Mouse (Mus musculus) lung, embryonic 15.5 days (tissue): Measurements from ENCODE around the gene Mpp3. TPM values are rescaled to one million over a fixed set of nuclear protein-coding genes. Genes with fewer than 3 reads are reported as not detected.

Experiments used
- ATAC-seq: fragments of 200-750 bp; cut with Nextera tagmentation; 2 replicates; pipeline ENCODE4 v1.8.0; 2017; ENCODE audit warnings: moderate number of reproducible peaks, borderline replicate concordance; ENCODE audit not compliant: low FRiP score, low TSS enrichment; ENCODE audit errors: extremely low read depth
- H3K27ac ChIP-seq: fragments of 300-500 bp; sonication (generic); 2 replicates; pipeline ENCODE4 v1.5.1; 2015; ENCODE audit warnings: moderate library complexity, mild to moderate bottlenecking, inconsistent platforms
- H3K27me3 ChIP-seq: fragments of 300-500 bp; sonication (generic); 2 replicates; pipeline ENCODE4 v1.6.1; 2015; ENCODE audit warnings: inconsistent platforms
- H3K36me3 ChIP-seq: fragments of 300-500 bp; sonication (generic); 2 replicates; pipeline ENCODE4 v1.6.1; 2015; ENCODE audit warnings: inconsistent platforms
- H3K4me1 ChIP-seq: fragments of 300-500 bp; sonication (generic); 2 replicates; pipeline ENCODE4 v1.6.1; 2015; ENCODE audit warnings: inconsistent platforms
- H3K4me2 ChIP-seq: fragments of 300-500 bp; sonication (generic); 2 replicates; pipeline ENCODE4 v1.6.1; 2015; ENCODE audit warnings: inconsistent platforms, mild to moderate bottlenecking, moderate library complexity
- H3K4me3 ChIP-seq: fragments of 300-500 bp; sonication (generic); 2 replicates; pipeline ENCODE4 v1.5.1; 2015; ENCODE audit warnings: mild to moderate bottlenecking, inconsistent platforms
- H3K9ac ChIP-seq: fragments of 300-500 bp; sonication (generic); 2 replicates; pipeline ENCODE4 v1.6.1; 2015; ENCODE audit warnings: inconsistent platforms
- H3K9me3 ChIP-seq: fragments of 300-500 bp; sonication (generic); 2 replicates; pipeline ENCODE4 v1.6.1; 2016; ENCODE audit warnings: inconsistent platforms
- WGBS: fragments of 180-500 bp; shearing (Covaris S2); methylation state at CpG from one replicate; pipeline ENCODE4 v1.1.7; 2015; 5-methylcytosine and 5-hydroxymethylcytosine counted together
- polyA plus RNA-seq: library from polyadenylated mRNA; unstranded; fragments of >200 nt; fragmentation: Nextera tagmentation; extraction: Ambion mirVana; gene quantifications from 2 replicates; pipeline ENCODE4 v1.2.1, GENCODE M21; 2015

Mpp3 gene
- polyA plus RNA-seq, result 3.8 and 3.9 TPM in 2 replicates

DNA sequence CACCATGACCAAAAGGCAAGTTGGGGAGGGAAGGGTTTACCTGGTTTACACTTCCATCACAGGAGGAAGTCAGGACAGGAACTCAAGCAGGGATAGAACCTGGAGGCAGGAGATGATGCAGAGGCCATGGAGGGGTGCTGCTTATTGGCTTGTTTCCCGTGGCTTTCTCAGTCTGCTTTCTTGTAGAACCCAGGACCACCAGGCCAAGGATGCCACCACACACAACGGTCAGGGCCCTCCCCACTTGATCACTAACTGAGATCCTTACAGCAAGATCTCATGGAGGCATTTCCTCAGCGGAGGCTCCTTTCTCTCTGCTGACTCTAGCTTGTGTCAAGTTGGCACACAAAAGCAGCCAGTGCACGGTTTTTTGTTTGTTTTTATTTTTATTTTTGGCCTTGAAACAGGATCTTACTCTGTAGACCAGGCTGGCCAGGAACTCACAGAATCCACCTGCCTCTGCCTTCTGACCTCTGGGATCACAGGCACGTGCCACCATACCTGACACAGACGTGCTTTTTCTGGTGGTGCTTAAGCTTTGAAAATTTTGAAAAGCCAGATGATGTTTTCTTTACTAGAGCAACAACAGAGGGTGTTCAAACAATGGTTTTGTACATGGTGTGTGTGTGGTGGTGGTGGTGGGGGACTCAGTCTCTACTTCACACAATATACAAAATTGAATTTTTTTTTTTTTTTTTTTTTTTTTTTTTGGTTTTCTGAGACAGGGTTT is at the start of gene Mpp3:
Gene Mpp3 (minus strand): TSS at position 375 of the 730 bp plus-strand sequence.
- Histone ChIP-seq H3K27me3 (peaks cover 13% of the 10 kb centered on the region; the same call in 1 of the 2 replicates), H3K9ac (no peak within 1 kb of the TSS; the same call in 1 of the 2 replicates), H3K27ac (0 out of 2 replicates have a peak within 1 kb of the TSS, but pooled peaks have one; percentile 1), H3K9me3 (no peaks in the 10 kb centered on the region), H3K4me1 (peaks cover 13% of the 10 kb centered on the region; the same call in 1 of the 2 replicates), H3K4me3 (peak within 1 kb of the TSS; percentile 66), H3K36me3 (no peaks in the 10 kb centered on the region), H3K4me2 (peak within 1 kb of the TSS; percentile 99)
- ATAC-seq, result no peak
- WGBS, result 63% methylated on average over 6 of the region's 6 CpGs

GRCm38 (mm10) chr11:102073722-102074121 is 45.5 kb upstream of the Mpp3 start:
- no peak overlapping the region for H3K27ac ChIP-seq
- no peak overlapping the region for H3K4me2 ChIP-seq
- H3K4me1 ChIP-seq, result peaks cover 4% of the 10 kb centered on the region; the same call in 1 of the 2 replicates
- H3K36me3 ChIP-seq, result no peaks in the 10 kb centered on the region
- 73% methylated on average over 14 of the region's 14 CpGs for WGBS
- H3K4me3 ChIP-seq, result no peak overlapping the region
- H3K9me3 ChIP-seq, result no peaks in the 10 kb centered on the region
- peaks cover 4% of the 10 kb centered on the region; the same call in 1 of the 2 replicates for H3K27me3 ChIP-seq
- no peak for ATAC-seq
- H3K9ac ChIP-seq, result no peak overlapping the region

DNA sequence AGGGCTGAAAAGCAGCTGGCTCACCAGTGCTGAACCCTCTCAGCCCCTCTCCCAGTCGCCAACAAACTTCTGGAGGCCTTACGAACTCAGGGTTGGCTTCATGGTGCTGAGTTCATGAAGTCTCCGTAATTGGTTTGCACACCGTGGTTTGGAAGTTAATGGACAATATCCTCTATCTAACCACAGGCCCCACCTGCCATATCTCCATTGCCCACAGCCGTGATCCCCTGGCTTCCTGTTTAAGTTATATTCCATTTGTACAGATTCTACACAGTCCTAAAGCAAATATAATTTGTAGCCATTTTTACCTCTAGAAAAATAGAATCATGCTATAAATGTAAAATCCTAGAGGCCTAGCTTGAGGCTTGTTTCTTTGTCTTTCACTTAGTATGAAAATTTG is 44.5 kb upstream of the Mpp3 start:
- no peak for ATAC-seq
- Histone ChIP-seq H3K4me1 (peaks cover 4% of the 10 kb centered on the region; the same call in 1 of the 2 replicates), H3K27me3 (peaks cover 4% of the 10 kb centered on the region; the same call in 1 of the 2 replicates), H3K4me2 (no peak overlapping the region), H3K36me3 (no peaks in the 10 kb centered on the region), H3K27ac (no peak overlapping the region), H3K9ac (no peak overlapping the region), H3K4me3 (no peak overlapping the region), H3K9me3 (no peaks in the 10 kb centered on the region)
- 78% methylated on average over 5 of the region's 5 CpGs for WGBS

- no peak overlapping the region for H3K9ac ChIP-seq
- peak overlapping the region; percentile 38 for H3K4me2 ChIP-seq
- H3K4me1 ChIP-seq, result peaks cover 4% of the 10 kb centered on the region; the same call in 1 of the 2 replicates
- H3K9me3 ChIP-seq, result no peaks in the 10 kb centered on the region
- H3K36me3 ChIP-seq, result no peaks in the 10 kb centered on the region
- H3K27me3 ChIP-seq, result peaks cover 4% of the 10 kb centered on the region; the same call in 1 of the 2 replicates
- no peak overlapping the region for H3K4me3 ChIP-seq
- ATAC-seq, result peak; percentile 57; the same call in 1 of the 2 replicates
- H3K27ac ChIP-seq, result no peak overlapping the region
- WGBS, result 9% methylated on average over 13 of the region's 13 CpGs
These were observed 42.2 kb upstream of the Mpp3 start for GRCm38 (mm10) chr11:102070426-102070825.

DNA sequence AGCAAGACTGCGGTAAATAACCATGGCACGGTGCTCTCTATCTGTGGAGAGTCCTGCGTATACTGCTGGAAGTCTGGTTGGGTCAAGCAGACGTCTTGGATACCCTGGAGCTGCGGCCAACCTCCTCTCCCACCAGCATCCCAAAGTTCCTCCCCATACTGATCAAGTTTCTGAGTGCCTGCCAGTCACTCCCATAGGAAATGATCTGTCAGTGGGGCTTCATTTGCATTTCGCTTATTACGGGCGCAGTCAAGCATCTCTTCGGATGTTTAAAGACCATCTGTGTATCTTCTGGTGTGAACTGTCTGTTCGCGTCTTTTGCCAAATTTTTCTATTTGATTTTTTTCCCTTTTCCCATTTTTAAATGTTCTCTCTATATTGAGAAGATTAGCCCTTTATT is 41.4 kb upstream of the Mpp3 start:
- 56% methylated on average over 11 of the region's 11 CpGs for WGBS
- no peak for ATAC-seq
- peaks cover 4% of the 10 kb centered on the region; the same call in 1 of the 2 replicates for H3K27me3 ChIP-seq
- H3K4me2 ChIP-seq, result no peak overlapping the region
- no peaks in the 10 kb centered on the region for H3K36me3 ChIP-seq
- H3K27ac ChIP-seq, result no peak overlapping the region
- H3K4me3 ChIP-seq, result no peak overlapping the region
- H3K4me1 ChIP-seq, result peaks cover 4% of the 10 kb centered on the region; the same call in 1 of the 2 replicates
- H3K9me3 ChIP-seq, result no peaks in the 10 kb centered on the region
- H3K9ac ChIP-seq, result no peak overlapping the region

DNA sequence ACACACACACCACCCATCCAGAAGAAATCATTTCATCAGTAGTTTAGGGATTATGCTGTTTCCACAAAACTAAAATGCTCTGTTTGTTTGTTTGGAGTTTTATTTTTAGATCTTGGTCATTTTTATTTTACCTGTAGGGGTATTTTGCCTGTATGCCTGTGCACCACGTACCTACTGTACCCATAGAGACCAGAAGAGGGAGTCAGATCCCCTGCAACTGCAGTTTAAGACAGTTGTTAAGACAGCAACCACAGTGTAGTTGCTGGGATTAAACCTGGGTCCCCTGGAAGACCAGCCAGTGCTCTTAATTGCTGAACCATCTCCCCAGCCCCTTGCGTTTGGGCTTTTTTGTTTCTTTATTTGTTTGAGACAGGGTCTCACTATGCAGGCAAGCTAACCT is 40.7 kb upstream of the Mpp3 start:
- Histone ChIP-seq H3K27ac (no peak overlapping the region), H3K9me3 (no peaks in the 10 kb centered on the region), H3K9ac (no peak overlapping the region), H3K4me3 (no peak overlapping the region), H3K4me2 (no peak overlapping the region), H3K27me3 (peaks cover 4% of the 10 kb centered on the region; the same call in 1 of the 2 replicates), H3K4me1 (peaks cover 4% of the 10 kb centered on the region; the same call in 1 of the 2 replicates), H3K36me3 (no peaks in the 10 kb centered on the region)
- ATAC-seq, result no peak
- WGBS, result 52% methylated on average over 2 of the region's 2 CpGs

DNA sequence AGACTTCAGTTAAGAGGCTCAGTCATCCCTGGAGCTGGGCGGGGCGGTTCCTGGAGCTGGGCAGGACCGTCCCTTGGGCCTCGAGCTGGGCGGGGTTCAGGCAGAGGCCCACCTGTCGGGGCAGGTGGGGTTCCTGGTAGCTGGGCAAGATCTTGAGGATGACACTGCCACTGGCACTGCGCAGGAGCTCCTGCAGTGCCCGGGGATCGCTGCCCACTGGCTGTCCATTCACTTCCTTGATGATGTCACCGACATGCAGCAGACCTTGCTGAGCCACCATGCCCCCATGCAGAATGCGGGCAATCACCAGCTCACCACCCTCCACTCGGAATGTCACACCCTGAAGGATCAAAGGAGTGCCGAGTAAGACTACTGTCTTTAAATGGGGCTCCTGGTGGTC is 34.8 kb upstream of the Mpp3 start:
- ATAC-seq, result no peak
- WGBS, result 72% methylated on average over 13 of the region's 13 CpGs
- Histone ChIP-seq H3K36me3 (no peaks in the 10 kb centered on the region), H3K9ac (no peak overlapping the region), H3K27ac (no peak overlapping the region), H3K4me2 (no peak overlapping the region), H3K27me3 (no peaks in the 10 kb centered on the region; the same call in 1 of the 2 replicates), H3K9me3 (no peaks in the 10 kb centered on the region), H3K4me3 (no peak overlapping the region), H3K4me1 (peaks cover 12% of the 10 kb centered on the region)

DNA sequence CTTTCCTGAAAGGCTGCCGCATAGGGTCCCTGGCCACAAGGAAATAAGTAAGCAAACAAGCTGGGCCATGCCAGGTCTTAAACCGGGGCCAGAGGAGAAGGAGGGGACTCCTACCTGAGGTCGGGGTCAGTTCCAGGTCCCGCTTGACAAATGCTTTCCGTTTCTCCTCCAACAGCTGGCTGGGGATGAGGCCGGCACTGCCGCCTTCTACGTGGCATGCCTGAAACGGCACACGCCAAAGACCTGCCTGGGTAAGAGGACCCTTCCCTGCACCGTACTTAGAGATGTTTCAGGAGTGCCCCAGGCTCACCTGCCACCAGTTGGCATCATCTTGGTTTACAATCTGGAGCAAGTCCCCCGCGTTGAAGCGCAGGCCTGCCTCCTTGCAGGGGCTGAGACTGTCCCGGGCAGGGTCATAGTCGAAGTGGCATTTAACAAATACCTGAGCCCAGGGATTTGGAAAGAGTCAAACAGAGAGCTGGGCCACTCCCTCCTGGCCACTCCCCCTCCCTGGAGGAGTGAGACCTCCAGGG is 33.7 kb upstream of the Mpp3 start:
- WGBS, result 34% methylated on average over 16 of the region's 16 CpGs
- Histone ChIP-seq H3K36me3 (no peaks in the 10 kb centered on the region), H3K9ac (no peak overlapping the region), H3K4me2 (peak overlapping the region; percentile 85; the same call in 1 of the 2 replicates), H3K4me1 (peaks cover 12% of the 10 kb centered on the region), H3K27ac (no peak overlapping the region), H3K9me3 (no peaks in the 10 kb centered on the region), H3K4me3 (no peak overlapping the region), H3K27me3 (no peaks in the 10 kb centered on the region; the same call in 1 of the 2 replicates)
- no peak for ATAC-seq

- Histone ChIP-seq H3K4me2 (peak overlapping the region; percentile 85), H3K4me3 (peak overlapping the region; percentile 37), H3K9ac (no peak overlapping the region; the same call in 1 of the 2 replicates), H3K27ac (no peak overlapping the region), H3K9me3 (no peaks in the 10 kb centered on the region), H3K36me3 (no peaks in the 10 kb centered on the region), H3K27me3 (no peaks in the 10 kb centered on the region; the same call in 1 of the 2 replicates), H3K4me1 (peaks cover 12% of the 10 kb centered on the region)
- ATAC-seq, result no peak
- WGBS, result 4% methylated on average over 23 of the region's 23 CpGs
These were observed 33.1 kb upstream of the Mpp3 start for GRCm38 (mm10) chr11:102061236-102061940.

- peaks cover 3% of the 10 kb centered on the region; the same call in 1 of the 2 replicates for H3K4me1 ChIP-seq
- no peak overlapping the region for H3K9ac ChIP-seq
- no peaks in the 10 kb centered on the region for H3K27me3 ChIP-seq
- WGBS, result 24% methylated on average over 9 of the region's 9 CpGs
- ATAC-seq, result no peak
- no peaks in the 10 kb centered on the region for H3K36me3 ChIP-seq
- no peaks in the 10 kb centered on the region for H3K9me3 ChIP-seq
- no peak overlapping the region for H3K27ac ChIP-seq
- H3K4me3 ChIP-seq, result no peak overlapping the region
- no peak overlapping the region for H3K4me2 ChIP-seq
These were observed 25.6 kb upstream of the Mpp3 start for GRCm38 (mm10) chr11:102053847-102054246.

- Histone ChIP-seq H3K4me3 (no peak overlapping the region), H3K4me1 (peaks cover 3% of the 10 kb centered on the region; the same call in 1 of the 2 replicates), H3K36me3 (no peaks in the 10 kb centered on the region), H3K9me3 (no peaks in the 10 kb centered on the region), H3K9ac (no peak overlapping the region), H3K27ac (no peak overlapping the region), H3K27me3 (no peaks in the 10 kb centered on the region), H3K4me2 (no peak overlapping the region)
- 63% methylated on average over 7 of the region's 7 CpGs for WGBS
- no peak for ATAC-seq
These were observed 24.9 kb upstream of the Mpp3 start for GRCm38 (mm10) chr11:102053183-102053582.
